Mouse (Mus musculus) kidney, embryonic 14.5 days (tissue): ENCODE results near the gene Cdh22. TPM values are rescaled to one million over a fixed set of nuclear protein-coding genes. Genes with fewer than 3 reads are reported as not detected.

ENCODE experiments used
- ATAC-seq: fragments of 200-750 bp; cut with Nextera tagmentation; 2 replicates; pipeline ENCODE4 v1.8.0; 2017; ENCODE audit warnings: moderate number of reproducible peaks, mild to moderate bottlenecking, moderate TSS enrichment, moderate library complexity; ENCODE audit not compliant: low FRiP score, low TSS enrichment
- H3K27ac ChIP-seq: fragments of 300-500 bp; sonication (generic); 2 replicates; pipeline ENCODE4 v1.5.1; 2014; ENCODE audit warnings: low read depth, mild to moderate bottlenecking, low read length, moderate library complexity, mixed read lengths
- H3K27me3 ChIP-seq: fragments of 300-500 bp; sonication (generic); 2 replicates; pipeline ENCODE4 v1.6.1; 2014; ENCODE audit warnings: mild to moderate bottlenecking, low read length; ENCODE audit not compliant: control insufficient read depth, insufficient read depth
- H3K36me3 ChIP-seq: fragments of 300-500 bp; sonication (generic); 2 replicates; pipeline ENCODE4 v1.6.1; 2014; ENCODE audit warnings: low read length, mixed read lengths; ENCODE audit not compliant: control insufficient read depth, insufficient read depth
- H3K4me1 ChIP-seq: fragments of 300-500 bp; sonication (generic); 2 replicates; pipeline ENCODE4 v1.6.1; 2014; ENCODE audit warnings: low read length, mixed read lengths; ENCODE audit not compliant: control insufficient read depth, insufficient read depth
- H3K4me2 ChIP-seq: fragments of 300-500 bp; sonication (generic); replicated peaks from 2 replicates; pipeline ENCODE4 v1.6.1; 2014; ENCODE audit warnings: low read depth, mild to moderate bottlenecking, low read length
- H3K4me3 ChIP-seq: fragments of 300-500 bp; sonication (generic); 2 replicates; pipeline ENCODE4 v1.5.1; 2014; ENCODE audit warnings: mild to moderate bottlenecking, low read length
- H3K9ac ChIP-seq: fragments of 300-500 bp; sonication (generic); 2 replicates; pipeline ENCODE4 v1.6.1; 2014; ENCODE audit warnings: low read depth, mild to moderate bottlenecking, low read length, moderate library complexity
- H3K9me3 ChIP-seq: fragments of 300-500 bp; sonication (generic); 2 replicates; pipeline ENCODE4 v1.6.1; 2016; ENCODE audit warnings: low read length; ENCODE audit not compliant: control insufficient read depth
- WGBS: fragments of 180-500 bp; shearing (Covaris S2); extraction: QIAGEN DNeasy Blood & Tissue Kit; methylation state at CpG from one replicate; pipeline ENCODE4 v1.1.7; 2014; 5-methylcytosine and 5-hydroxymethylcytosine counted together
- polyA plus RNA-seq: library from polyadenylated mRNA; unstranded; fragments of >200 nt; fragmentation: Nextera tagmentation; extraction: Ambion mirVana; gene quantifications from 2 replicates; pipeline ENCODE4 v1.2.1, GENCODE M21; 2014

The Cdh22 gene
- 0.74 and 1.2 TPM in 2 replicates for polyA plus RNA-seq

GRCm38 (mm10) chr2:165234613-165235291 is at the start of gene Cdh22:
TSS of gene Cdh22 (minus strand) at chr2:165234853.
- Histone ChIP-seq H3K4me3 (peak within 1 kb of the TSS; percentile 56), H3K9me3 (no peaks in the 10 kb centered on the region), H3K36me3 (no peaks in the 10 kb centered on the region), H3K9ac (peak within 1 kb of the TSS; percentile 53), H3K27ac (no peak within 1 kb of the TSS), H3K4me1 (peaks cover 24% of the 10 kb centered on the region; the same call in 1 of the 2 replicates), H3K27me3 (peaks cover 84% of the 10 kb centered on the region), H3K4me2 (peak within 1 kb of the TSS; percentile 97)
- WGBS = under 1% methylated on average over 37 of the region's 60 CpGs
- peak; percentile 73 for ATAC-seq

GRCm38 (mm10) chr2:165284377-165284776 is 49.7 kb upstream of the Cdh22 start:
- no peak for ATAC-seq
- WGBS = 89% methylated on average over 7 of the region's 7 CpGs
- H3K4me3 ChIP-seq = no peak overlapping the region

GRCm38 (mm10) chr2:165283644-165284043 is 49.0 kb upstream of the Cdh22 start:
- ATAC-seq = no peak
- Histone ChIP-seq H3K36me3 (peaks cover 18% of the 10 kb centered on the region), H3K9me3 (no peaks in the 10 kb centered on the region), H3K4me1 (peaks cover 16% of the 10 kb centered on the region), H3K27me3 (no peaks in the 10 kb centered on the region), H3K9ac (no peak overlapping the region), H3K27ac (no peak overlapping the region), H3K4me3 (no peak overlapping the region), H3K4me2 (no peak overlapping the region)
- WGBS = 90% methylated on average over 3 of the region's 3 CpGs

More at GRCm38 (mm10) chr2:165284377-165284776, 49.7 kb upstream of the Cdh22 start:
- H3K9ac ChIP-seq = no peak overlapping the region
- no peaks in the 10 kb centered on the region for H3K9me3 ChIP-seq
- H3K4me2 ChIP-seq = no peak overlapping the region
- peaks cover 17% of the 10 kb centered on the region for H3K4me1 ChIP-seq
- no peaks in the 10 kb centered on the region for H3K27me3 ChIP-seq
- H3K36me3 ChIP-seq = peaks cover 19% of the 10 kb centered on the region
- H3K27ac ChIP-seq = no peak overlapping the region

GRCm38 (mm10) chr2:165281779-165282311 is 47.2 kb upstream of the Cdh22 start:
- H3K4me1 ChIP-seq = peaks cover 5% of the 10 kb centered on the region; the same call in 1 of the 2 replicates
- H3K27ac ChIP-seq = no peak overlapping the region
- H3K4me2 ChIP-seq = no peak overlapping the region
- WGBS = 56% methylated on average over 4 of the region's 6 CpGs
- H3K9ac ChIP-seq = no peak overlapping the region
- no peak for ATAC-seq
- no peaks in the 10 kb centered on the region for H3K27me3 ChIP-seq
- H3K9me3 ChIP-seq = no peaks in the 10 kb centered on the region
- H3K36me3 ChIP-seq = peaks cover 32% of the 10 kb centered on the region
- no peak overlapping the region for H3K4me3 ChIP-seq

GRCm38 (mm10) chr2:165279351-165279750 is 44.7 kb upstream of the Cdh22 start:
- 68% methylated on average over 10 of the region's 10 CpGs for WGBS
- Histone ChIP-seq H3K36me3 (peaks cover 36% of the 10 kb centered on the region), H3K27ac (no peak overlapping the region), H3K9ac (no peak overlapping the region), H3K4me1 (peaks cover 10% of the 10 kb centered on the region), H3K4me3 (no peak overlapping the region), H3K27me3 (no peaks in the 10 kb centered on the region), H3K4me2 (no peak overlapping the region), H3K9me3 (no peaks in the 10 kb centered on the region)
- ATAC-seq = no peak

- Histone ChIP-seq H3K36me3 (peaks cover 30% of the 10 kb centered on the region), H3K4me3 (no peak overlapping the region), H3K4me2 (no peak overlapping the region), H3K27ac (no peak overlapping the region), H3K4me1 (peaks cover 10% of the 10 kb centered on the region), H3K9me3 (no peaks in the 10 kb centered on the region), H3K27me3 (no peaks in the 10 kb centered on the region), H3K9ac (no peak overlapping the region)
- no peak for ATAC-seq
- WGBS = 84% methylated on average over 5 of the region's 5 CpGs
Observed at GRCm38 (mm10) chr2:165277188-165277740, 42.6 kb upstream of the Cdh22 start.

GRCm38 (mm10) chr2:165275824-165276223 is 41.2 kb upstream of the Cdh22 start:
- H3K4me3 ChIP-seq = no peak overlapping the region
- 21% methylated on average over 8 of the region's 8 CpGs for WGBS
- H3K9ac ChIP-seq = no peak overlapping the region
- peak; percentile 69 for ATAC-seq
- H3K4me2 ChIP-seq = no peak overlapping the region
- peaks cover 19% of the 10 kb centered on the region for H3K4me1 ChIP-seq
- no peaks in the 10 kb centered on the region for H3K9me3 ChIP-seq
- H3K27me3 ChIP-seq = 0 out of 2 replicates have a peak, but pooled peaks cover 3% of the 10 kb centered on the region
- H3K36me3 ChIP-seq = peaks cover 26% of the 10 kb centered on the region
- no peak overlapping the region for H3K27ac ChIP-seq

- Histone ChIP-seq H3K36me3 (peaks cover 20% of the 10 kb centered on the region), H3K4me1 (peaks cover 19% of the 10 kb centered on the region), H3K9me3 (no peaks in the 10 kb centered on the region), H3K27ac (no peak overlapping the region), H3K4me2 (no peak overlapping the region), H3K4me3 (no peak overlapping the region), H3K9ac (no peak overlapping the region), H3K27me3 (0 out of 2 replicates have a peak, but pooled peaks cover 3% of the 10 kb centered on the region)
- peak; percentile 42 for ATAC-seq
- WGBS = 9% methylated on average over 7 of the region's 8 CpGs
Observed at GRCm38 (mm10) chr2:165275124-165275640, 40.5 kb upstream of the Cdh22 start.

- peaks cover 18% of the 10 kb centered on the region for H3K36me3 ChIP-seq
- H3K9ac ChIP-seq = no peak overlapping the region
- 61% methylated on average over 4 of the region's 4 CpGs for WGBS
- no peak for ATAC-seq
- H3K27me3 ChIP-seq = 0 out of 2 replicates have a peak, but pooled peaks cover 5% of the 10 kb centered on the region
- H3K27ac ChIP-seq = no peak overlapping the region
- no peaks in the 10 kb centered on the region for H3K9me3 ChIP-seq
- peaks cover 19% of the 10 kb centered on the region for H3K4me1 ChIP-seq
- no peak overlapping the region for H3K4me2 ChIP-seq
- no peak overlapping the region for H3K4me3 ChIP-seq
Observed at GRCm38 (mm10) chr2:165273589-165273988, 38.9 kb upstream of the Cdh22 start.
